Mouse (Mus musculus) MEL (cell line): ENCODE measurements at regions not wholly inside any gene's neighbourhood (a gene's known extent, or its start where the extent isn't known, plus 50 kb on each side); places are given as distances from the start of the nearest gene placed in this dataset.

Source experiments
- DNase-seq: peaks from one replicate; pipeline ENCODE4 v3.0.0; 2011; ENCODE audit warnings: low read depth, low spot score
- H3K27ac ChIP-seq: 2 replicates; pipeline ENCODE4 v1.5.1; 2012; ENCODE audit warnings: low read depth, mild to moderate bottlenecking, control low read depth, low read length, moderate library complexity; ENCODE audit not compliant: control insufficient read depth
- H3K27me3 ChIP-seq, 2 experiments: fragments of 150-350 bp in 1 of 2; sonication (generic) in 1 of 2; 2 replicates each; pipeline ENCODE4 v1.6.1; 2012; ENCODE audit warnings: low read length in 2 of 2, mild to moderate bottlenecking in 2 of 2, improper control_type of control experiment in 1 of 2, moderate library complexity in 1 of 2; ENCODE audit not compliant: insufficient read depth in 2 of 2, control insufficient read depth in 1 of 2
- H3K36me3 ChIP-seq, 2 experiments: 2 replicates each; pipeline ENCODE4 v1.6.1; 2012 to 2014; ENCODE audit warnings: low read length in 2 of 2, improper control_type of control experiment in 1 of 2, inconsistent platforms in 1 of 2, mild to moderate bottlenecking in 1 of 2; ENCODE audit not compliant: insufficient read depth in 2 of 2, control insufficient read depth in 1 of 2
- H3K4me1 ChIP-seq, 2 experiments: fragments of 150-350 bp in 1 of 2; sonication (generic) in 1 of 2; 2 replicates each; pipeline ENCODE4 v1.6.1; 2012; ENCODE audit warnings: low read length in 2 of 2, improper control_type of control experiment in 1 of 2, mild to moderate bottlenecking in 1 of 2; ENCODE audit not compliant: insufficient read depth in 2 of 2, control insufficient read depth in 1 of 2
- H3K4me3 ChIP-seq, 2 experiments: fragments of 150-350 bp in 1 of 2; sonication (generic) in 1 of 2; 2 replicates each; pipeline ENCODE4 v1.5.1; 2012; ENCODE audit warnings: low read depth in 2 of 2, low read length in 2 of 2, mild to moderate bottlenecking in 2 of 2, moderate library complexity in 2 of 2, control low read depth in 1 of 2, improper control_type of control experiment in 1 of 2; ENCODE audit not compliant: control insufficient read depth in 1 of 2, insufficient read depth in 1 of 2
- H3K79me2 ChIP-seq: 2 replicates; pipeline ENCODE4 v1.6.1; 2012; ENCODE audit warnings: mild to moderate bottlenecking, low read length, moderate library complexity; ENCODE audit not compliant: control insufficient read depth, poor library complexity, insufficient read depth
- H3K9ac ChIP-seq: 2 replicates; pipeline ENCODE4 v1.6.1; 2012; ENCODE audit warnings: low read depth, mild to moderate bottlenecking, control low read depth, low read length, moderate library complexity; ENCODE audit not compliant: control insufficient read depth, poor library complexity, severe bottlenecking
- H3K9me3 ChIP-seq: fragments of 150-350 bp; sonication (generic); replicated peaks from 2 replicates; pipeline ENCODE4 v1.6.1; 2012; ENCODE audit warnings: mild to moderate bottlenecking, low read length, improper control_type of control experiment, moderate library complexity; ENCODE audit not compliant: insufficient read depth
- CHD2 ChIP-seq: IDR thresholded peaks from 2 replicates; pipeline ENCODE4 v1.6.1; 2011; ENCODE audit warnings: low read length, improper control_type of control experiment
- ELF1 ChIP-seq: IDR thresholded peaks from 2 replicates; pipeline ENCODE4 v1.6.1; 2014; ENCODE audit warnings: low read depth, mild to moderate bottlenecking, inconsistent platforms, low read length, improper control_type of control experiment, moderate library complexity
- EP300 ChIP-seq, 2 experiments: IDR thresholded peaks; 2 replicates each; pipeline ENCODE4 v1.6.1; 2011; ENCODE audit warnings: improper control_type of control experiment in 2 of 2, low read length in 2 of 2, low read depth in 1 of 2, mild to moderate bottlenecking in 1 of 2
- ETS1 ChIP-seq: IDR thresholded peaks from 2 replicates; pipeline ENCODE4 v1.6.1; 2012; ENCODE audit warnings: low read depth, mild to moderate bottlenecking, inconsistent platforms, low read length, improper control_type of control experiment, moderate library complexity
- GATA1 ChIP-seq: IDR thresholded peaks from 2 replicates; pipeline ENCODE4 v1.6.1; 2011; ENCODE audit warnings: low read depth, low read length, improper control_type of control experiment
- MAFK ChIP-seq: IDR thresholded peaks from 2 replicates; pipeline ENCODE4 v1.6.1; 2011; ENCODE audit warnings: low read depth, mild to moderate bottlenecking, low read length, improper control_type of control experiment, borderline replicate concordance
- MAZ ChIP-seq: IDR thresholded peaks from 2 replicates; pipeline ENCODE4 v1.6.1; 2012; ENCODE audit warnings: low read depth, mild to moderate bottlenecking, inconsistent platforms, low read length, improper control_type of control experiment
- MEF2A ChIP-seq: IDR thresholded peaks from 2 replicates; pipeline ENCODE4 v1.6.1; 2014; ENCODE audit warnings: low read depth, mild to moderate bottlenecking, inconsistent platforms, low read length, improper control_type of control experiment; ENCODE audit not compliant: poor library complexity, insufficient replicate concordance, severe bottlenecking; ENCODE audit errors: extremely low read depth
- MYB ChIP-seq: IDR thresholded peaks from 2 replicates; pipeline ENCODE4 v1.6.1; 2011; ENCODE audit warnings: mild to moderate bottlenecking, low read depth, low read length, improper control_type of control experiment
- MYC ChIP-seq: IDR thresholded peaks from 2 replicates; pipeline ENCODE4 v1.6.1; 2011; ENCODE audit warnings: low read depth, mild to moderate bottlenecking, low read length, improper control_type of control experiment, moderate library complexity
- NELFE ChIP-seq: IDR thresholded peaks from 2 replicates; pipeline ENCODE4 v1.6.1; 2011; ENCODE audit warnings: low read depth, low read length, improper control_type of control experiment
- NRF1 ChIP-seq: IDR thresholded peaks from 2 replicates; pipeline ENCODE4 v1.6.1; 2014; ENCODE audit warnings: low read depth, mild to moderate bottlenecking, inconsistent platforms, low read length, improper control_type of control experiment, moderate library complexity; ENCODE audit not compliant: poor library complexity, insufficient read depth, severe bottlenecking
- POLR2A ChIP-seq, 2 experiments: IDR thresholded peaks; 2 replicates each; pipeline ENCODE4 v1.6.1; 2011 to 2012; ENCODE audit warnings: low read length in 2 of 2, mild to moderate bottlenecking in 2 of 2, control low read depth in 1 of 2, improper control_type of control experiment in 1 of 2, low read depth in 1 of 2, moderate library complexity in 1 of 2; ENCODE audit not compliant: control insufficient read depth in 1 of 2, insufficient read depth in 1 of 2, poor library complexity in 1 of 2
- RCOR1 ChIP-seq: IDR thresholded peaks from 2 replicates; pipeline ENCODE4 v1.6.1; 2012; ENCODE audit warnings: low read depth, mild to moderate bottlenecking, inconsistent platforms, low read length, improper control_type of control experiment
- SMC3 ChIP-seq: IDR thresholded peaks from 2 replicates; pipeline ENCODE4 v1.6.1; 2011; ENCODE audit warnings: low read depth, low read length, improper control_type of control experiment
- TBP ChIP-seq: IDR thresholded peaks from 2 replicates; pipeline ENCODE4 v1.8.0; 2011; ENCODE audit warnings: low read depth, low read length, improper control_type of control experiment
- TCF12 ChIP-seq: IDR thresholded peaks from 2 replicates; pipeline ENCODE4 v1.6.1; 2014; ENCODE audit warnings: low read depth, mild to moderate bottlenecking, inconsistent platforms, low read length, improper control_type of control experiment, moderate library complexity
- UBTF ChIP-seq: IDR thresholded peaks from 2 replicates; pipeline ENCODE4 v1.6.1; 2012; ENCODE audit warnings: low read depth, mild to moderate bottlenecking, inconsistent platforms, low read length, improper control_type of control experiment, moderate library complexity, borderline replicate concordance; ENCODE audit not compliant: insufficient read depth

DNA sequence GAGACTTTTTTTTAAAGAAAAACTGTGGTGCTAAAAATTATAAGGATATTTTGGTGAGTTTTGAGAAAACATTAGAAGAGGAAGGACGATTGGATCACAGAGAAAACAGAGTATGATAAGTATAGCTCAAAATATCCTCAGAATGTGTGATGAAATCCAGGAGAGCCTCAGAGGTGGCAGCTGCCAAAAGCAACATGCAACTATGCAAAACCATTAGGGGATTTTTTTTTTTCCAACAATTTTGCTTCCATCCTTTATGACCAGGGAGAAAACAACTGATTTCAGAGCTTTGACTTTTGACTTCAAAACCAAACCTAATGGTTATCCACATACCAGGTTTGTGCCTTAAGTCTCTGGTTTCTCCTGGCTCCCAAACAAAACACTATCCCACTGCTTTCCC lies 267.4 kb upstream of the Erbb4 start:
- Histone ChIP-seq H3K27ac (no peak overlapping the region), H3K4me3 (no peak overlapping the region), H3K36me3 (no peaks in the 10 kb centered on the region), H3K27me3 (no peaks in the 10 kb centered on the region), H3K4me1 (no peaks in the 10 kb centered on the region), H3K9me3 (no peaks in the 10 kb centered on the region), H3K79me2 (no peaks in the 10 kb centered on the region), H3K9ac (no peak overlapping the region)
- no peak for DNase-seq
- TF ChIP-seq NRF1 (no peak), SMC3 (no peak), GATA1 (no peak), MYB (no peak), UBTF (no peak), MAZ (no peak), RCOR1 (no peak), NELFE (no peak), MYC (no peak), EP300 (IDR thresholded peaks at IDR 0.05; ENCODE audit: low read depth in 1 of 2, low read length in 2 of 2) (no peak), MAFK (no peak), POLR2A (IDR thresholded peaks at IDR 0.05; ENCODE audit: control insufficient read depth in 1 of 2, insufficient read depth in 1 of 2, low read depth in 1 of 2, low read length in 2 of 2, poor library complexity in 1 of 2) (no peak), ETS1 (no peak), ELF1 (no peak)

DNA sequence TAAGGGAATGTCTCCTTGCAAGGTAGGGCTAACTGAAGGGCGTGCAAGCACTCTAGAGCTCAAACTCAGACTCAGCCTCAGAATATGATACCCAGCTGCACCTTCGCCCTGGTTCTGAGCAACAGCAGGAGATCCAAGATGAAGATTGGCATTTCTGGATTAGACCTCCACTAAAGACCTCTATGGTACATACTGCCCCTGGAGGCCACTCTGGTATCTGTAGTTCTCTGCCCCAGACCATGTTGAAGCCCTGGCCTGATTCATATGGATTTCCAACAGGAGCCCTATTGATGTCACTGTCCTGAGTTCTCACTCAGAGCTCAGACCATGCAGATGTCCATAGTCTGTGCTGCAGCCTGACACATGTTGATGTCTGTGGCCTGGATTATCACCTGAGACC lies 262.2 kb upstream of the Erbb4 start:
- Histone ChIP-seq H3K9ac (no peak overlapping the region), H3K4me3 (no peak overlapping the region)
- TF ChIP-seq TCF12 = no peak
- no peak for TF ChIP-seq CHD2
- TF ChIP-seq ETS1 = no peak
- TF ChIP-seq TBP = no peak
- no peak for TF ChIP-seq MEF2A

More for the DNA sequence above, 262.2 kb upstream of the Erbb4 start:
- H3K27ac ChIP-seq = no peak overlapping the region
- H3K27me3 ChIP-seq = no peaks in the 10 kb centered on the region
- no peaks in the 10 kb centered on the region for H3K36me3 ChIP-seq
- H3K4me1 ChIP-seq = no peaks in the 10 kb centered on the region
- H3K79me2 ChIP-seq = no peaks in the 10 kb centered on the region
- no peaks in the 10 kb centered on the region for H3K9me3 ChIP-seq
- no peak for DNase-seq
